In genomic region chr14:75834739-75835381, GRCm38 (mm10) we compare ENCODE assay signal across 8 mouse cellular contexts. TPM values are rescaled to one million over a fixed set of nuclear protein-coding genes. Genes with fewer than 3 reads are reported as not detected.
DNase-seq lines count a peak whose midpoint lies in the region; ATAC-seq and TF ChIP-seq lines count a peak whose summit lies in the region.

No protein-coding gene starts in this region.

- DNase-seq in left cerebral cortex, adult 18-20 months (ENCODE audit: low spot score in 2 of 2) = peak; percentile 36 to 45
- no peak for DNase-seq in left cerebral cortex, postnatal 14 days (ENCODE audit: low spot score in 2 of 2)
- DNase-seq in c-Kit-positive CD71-positive TER-119-positive erythroid progenitor cells, embryonic 14.5 days (ENCODE audit: low spot score) = peak; percentile 72
- DNase-seq in forebrain, postnatal 0 days = peak; percentile 51
- peak; percentile 68 for DNase-seq in testis, postnatal 14 days (ENCODE audit: low spot score)

- 0% methylated on average over 16 of the region's 16 CpGs for whole genome bisulfite sequencing in forebrain, postnatal 0 days
- WGBS in hindbrain, embryonic 15.5 days = under 1% methylated on average over 16 of the region's 16 CpGs
- WGBS in liver, embryonic 12.5 days (ENCODE audit: insufficient replicate concordance) = under 1% methylated on average over 16 of the region's 16 CpGs

- no peak for TF ChIP-seq CTCF in forebrain, postnatal 0 days (IDR thresholded peaks at IDR 0.05; ENCODE audit: low read depth)

- peaks cover 10% of the 10 kb centered on the region for H3K4me1 ChIP-seq in forebrain, postnatal 0 days (ENCODE audit: insufficient read depth)
- H3K4me1 ChIP-seq in hindbrain, embryonic 15.5 days (replicated peaks) = peaks cover 27% of the 10 kb centered on the region
- peaks cover 71% of the 10 kb centered on the region for H3K4me1 ChIP-seq in liver, embryonic 12.5 days

- H3K27me3 ChIP-seq in forebrain, postnatal 0 days (ENCODE audit: insufficient read depth, low read length) = no peaks in the 10 kb centered on the region
- H3K27me3 ChIP-seq in hindbrain, embryonic 15.5 days = no peaks in the 10 kb centered on the region
- no peaks in the 10 kb centered on the region for H3K27me3 ChIP-seq in liver, embryonic 12.5 days (replicated peaks)
- no peaks in the 10 kb centered on the region for H3K27me3 ChIP-seq in myocyte (ENCODE audit: control insufficient read depth, insufficient read depth, insufficient read length)

- no peaks in the 10 kb centered on the region for H3K36me3 ChIP-seq in forebrain, postnatal 0 days (ENCODE audit: insufficient read depth)
- H3K36me3 ChIP-seq in hindbrain, embryonic 15.5 days = no peaks in the 10 kb centered on the region
- H3K36me3 ChIP-seq in liver, embryonic 12.5 days = no peaks in the 10 kb centered on the region
- H3K36me3 ChIP-seq in myocyte (ENCODE audit: control insufficient read depth, insufficient read depth) = no peaks in the 10 kb centered on the region

- peak overlapping the region; percentile 34 for H3K4me3 ChIP-seq in forebrain, postnatal 0 days (ENCODE audit: low read depth, low read length)
- H3K4me3 ChIP-seq in hindbrain, embryonic 15.5 days = peak overlapping the region; percentile 42
- H3K4me3 ChIP-seq in liver, embryonic 12.5 days = peak overlapping the region; percentile 69
- H3K4me3 ChIP-seq in myocyte = peak overlapping the region; percentile 34

- intact Hi-C loops in left cerebral cortex, postnatal 14 days (cut with DNase I) = loop anchor here (2.0 kb wide), 1 partner anchor 48 kb away; the partner anchor contains the start of gene Slc25a30

- peak overlapping the region; percentile 34 for H3ac ChIP-seq in myocyte (ENCODE audit: control insufficient read depth, insufficient read length)

- peak overlapping the region; percentile 82 for H3K27ac ChIP-seq in forebrain, postnatal 0 days (ENCODE audit: low read depth, low read length)
- H3K27ac ChIP-seq in hindbrain, embryonic 15.5 days (replicated peaks) = peak overlapping the region; percentile 76
- H3K27ac ChIP-seq in liver, embryonic 12.5 days = peak overlapping the region; percentile 95

- no peaks in the 10 kb centered on the region for H3K79me2 ChIP-seq in myocyte (ENCODE audit: control insufficient read depth, insufficient read depth)

- H3K9me3 ChIP-seq in forebrain, postnatal 0 days (ENCODE audit: low read length) = no peaks in the 10 kb centered on the region
- no peaks in the 10 kb centered on the region for H3K9me3 ChIP-seq in hindbrain, embryonic 15.5 days
- H3K9me3 ChIP-seq in liver, embryonic 12.5 days (replicated peaks) = no peaks in the 10 kb centered on the region

- peak; percentile 51 for ATAC-seq in forebrain, postnatal 0 days
- peak; percentile 27 for ATAC-seq in hindbrain, embryonic 15.5 days (ENCODE audit: low FRiP score, low read depth)
- peak; percentile 55 for ATAC-seq in liver, embryonic 12.5 days

- H3K9ac ChIP-seq in forebrain, postnatal 0 days = peak overlapping the region; percentile 49
- peak overlapping the region; percentile 53 for H3K9ac ChIP-seq in hindbrain, embryonic 15.5 days
- peak overlapping the region; percentile 89 for H3K9ac ChIP-seq in liver, embryonic 12.5 days

- TF ChIP-seq POLR2A in myocyte (IDR thresholded peaks at IDR 0.05; ENCODE audit: insufficient read length, low read depth) = peak; percentile 65

- peak overlapping the region; percentile 61 for H3K4me2 ChIP-seq in forebrain, postnatal 0 days (ENCODE audit: low read depth)
- peak overlapping the region; percentile 94 for H3K4me2 ChIP-seq in hindbrain, embryonic 15.5 days
- H3K4me2 ChIP-seq in liver, embryonic 12.5 days = peak overlapping the region; percentile 97
- H3K4me2 ChIP-seq in myocyte (ENCODE audit: low read depth) = peak overlapping the region; percentile 93

TF ChIP-seq in myocyte, 11 proteins besides CTCF, POLR2A, EP300 and RAD21:
- TF ChIP-seq USF1 (IDR thresholded peaks at IDR 0.05; ENCODE audit: low read depth) = no peak
- TF ChIP-seq E2F4 (IDR thresholded peaks at IDR 0.05; ENCODE audit: insufficient read depth) = no peak
- TF ChIP-seq MAX (IDR thresholded peaks at IDR 0.05; ENCODE audit: low read depth) = no peak
- TF ChIP-seq MYOD1 (IDR thresholded peaks at IDR 0.05; ENCODE audit: control insufficient read depth in 1 of 3, insufficient read length in 2 of 3, low read depth in 2 of 3) = peak; percentile 71 to 98 (median 98)
- peak; percentile 97 for TF ChIP-seq TCF3 (IDR thresholded peaks at IDR 0.05; ENCODE audit: insufficient read length, low read depth)
- peak; percentile 98 to 99 (median 99) for TF ChIP-seq MYOG (IDR thresholded peaks at IDR 0.05; ENCODE audit: control insufficient read depth in 1 of 3, insufficient read depth in 1 of 3, insufficient read length in 2 of 3, low read depth in 2 of 3)
- TF ChIP-seq SRF (IDR thresholded peaks at IDR 0.05; ENCODE audit: control insufficient read depth, insufficient read length, low read depth) = no peak
- peak; percentile 95 for TF ChIP-seq TCF12 (IDR thresholded peaks at IDR 0.05; ENCODE audit: insufficient read depth, poor library complexity, severe bottlenecking)
- no peak for TF ChIP-seq REST (IDR thresholded peaks at IDR 0.05; ENCODE audit: insufficient read depth, insufficient read length)
- TF ChIP-seq POLR2AphosphoS2 (IDR thresholded peaks at IDR 0.05; ENCODE audit: insufficient read length, low read depth) = peak; percentile 81
- no peak for TF ChIP-seq CEBPB (IDR thresholded peaks at IDR 0.05; ENCODE audit: insufficient read depth, poor library complexity, severe bottlenecking)

RNA-seq across cellular contexts. Expression of gene Tpt1, which starts 10.0 kb away (rescaled TPM):
- total RNA-seq in left cerebral cortex, adult 18-20 months (2021) = 1,000 to 10,000 TPM in 1 of 2 experiments, 100 to 1,000 TPM in 1; 988 to 1,071 TPM
- 1,000 to 10,000 TPM; 1,045 to 1,071 TPM for total RNA-seq in left cerebral cortex, postnatal 14 days (2021)
- total RNA-seq in forebrain, postnatal 0 days (2014; rRNA removed) = 738 and 1,020 TPM in 2 replicates
- polyA plus RNA-seq in forebrain, postnatal 0 days (2015; fragmentation: Nextera tagmentation; extraction: Ambion mirVana) = 708 and 819 TPM in 2 replicates
- polyA plus RNA-seq in hindbrain, embryonic 15.5 days (2015; fragmentation: Nextera tagmentation; extraction: Ambion mirVana) = 665 and 758 TPM in 2 replicates
- 673 and 675 TPM in 2 replicates for polyA plus RNA-seq in liver, embryonic 12.5 days (2016; fragmentation: Nextera tagmentation; extraction: Ambion mirVana)
- 6,214 TPM for polyA plus RNA-seq in myocyte (2012; fragmentation: generic; extraction: Trizol)

RNA-seq across cellular contexts. Expression of gene Slc25a30, which starts 48.0 kb away (rescaled TPM):
- 10 to 100 TPM; 13.4 to 14.9 TPM for total RNA-seq in left cerebral cortex, adult 18-20 months (2021)
- total RNA-seq in left cerebral cortex, postnatal 14 days (2021) = 10 to 100 TPM in 1 of 2 experiments, 1 to 10 TPM in 1; 9.9 to 10.9 TPM
- total RNA-seq in forebrain, postnatal 0 days (2014; rRNA removed) = 20.1 and 27.4 TPM in 2 replicates
- 4.7 and 7.0 TPM in 2 replicates for polyA plus RNA-seq in forebrain, postnatal 0 days (2015; fragmentation: Nextera tagmentation; extraction: Ambion mirVana)
- 9.2 and 9.9 TPM in 2 replicates for polyA plus RNA-seq in hindbrain, embryonic 15.5 days (2015; fragmentation: Nextera tagmentation; extraction: Ambion mirVana)
- polyA plus RNA-seq in liver, embryonic 12.5 days (2016; fragmentation: Nextera tagmentation; extraction: Ambion mirVana) = 3.0 and 3.3 TPM in 2 replicates
- 13.0 TPM for polyA plus RNA-seq in myocyte (2012; fragmentation: generic; extraction: Trizol)

Comparison
In these comparisons a context has a peak if more than half of its experiments do, and no peak if none do; other contexts are left out.
1. DNase-seq: peak in left cerebral cortex, adult 18-20 months (2 of 2), c-Kit-positive CD71-positive TER-119-positive erythroid progenitor cells, embryonic 14.5 days (single experiment), forebrain, postnatal 0 days (single experiment) and testis, postnatal 14 days (single experiment); none in left cerebral cortex, postnatal 14 days (0 of 2).
2. Peak in every context shown above with its lines, with median percentiles within 50 percentile points of each other: ATAC-seq, H3K27ac ChIP-seq, H3K4me2 ChIP-seq, H3K4me3 ChIP-seq and H3K9ac ChIP-seq.